Mouse (Mus musculus) spleen, adult 18-20 months (tissue): ENCODE data around the gene Tmem141.

Source experiments
- DNase-seq, 2 experiments: peaks; one replicate each; pipeline ENCODE4 v3.0.0; 2022; ENCODE audit warnings: mixed read lengths in 2 of 2

Gene Tmem141

DNA sequence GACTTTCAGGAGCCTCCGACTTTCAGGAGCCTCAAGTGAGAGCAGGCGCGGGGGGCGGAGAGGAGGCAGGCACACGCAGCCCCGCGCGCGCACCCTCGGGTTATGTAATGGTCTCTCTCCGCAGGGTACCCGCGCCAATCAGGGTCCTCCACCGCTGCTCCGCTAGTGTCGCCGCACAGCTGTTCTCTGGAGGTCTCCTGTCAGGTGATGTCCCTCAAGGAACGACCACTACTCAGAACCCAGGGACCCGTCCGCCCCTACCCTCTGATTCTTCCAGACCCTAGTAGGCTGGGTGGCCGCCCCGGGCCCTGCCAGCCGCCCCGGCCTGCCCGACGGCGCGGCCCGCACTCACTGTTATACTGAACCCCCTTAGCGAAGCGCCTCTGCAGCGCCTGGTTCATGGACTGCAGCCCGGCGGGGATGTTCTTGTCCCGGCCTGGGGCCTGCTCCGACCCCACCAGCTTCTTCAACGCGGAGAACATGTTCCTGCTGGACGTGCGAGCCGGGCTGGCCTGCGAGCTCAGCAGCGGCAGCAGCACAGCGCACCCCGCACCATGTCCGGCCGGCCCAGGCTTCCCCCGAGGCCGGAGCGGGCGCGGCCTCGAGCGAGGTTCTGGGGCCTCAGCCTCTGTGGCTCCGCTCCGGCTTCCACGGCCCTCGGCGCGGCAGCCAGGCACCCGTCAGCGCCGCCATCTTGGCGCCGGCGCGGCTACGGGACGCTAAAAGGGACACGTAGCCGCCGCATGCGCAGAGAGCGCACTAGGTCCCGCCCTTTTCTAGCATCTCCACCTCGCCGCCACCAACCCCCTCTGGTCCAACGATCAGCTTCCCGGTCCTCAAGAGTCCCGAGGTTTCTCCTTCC lies 13.8 kb downstream of the Tmem141 start, which contains the start of gene Rabl6:
Rabl6 (minus strand) TSS at position 761 of the 862 bp plus-strand sequence.
- peak; percentile 75 to 86 for DNase-seq

DNA sequence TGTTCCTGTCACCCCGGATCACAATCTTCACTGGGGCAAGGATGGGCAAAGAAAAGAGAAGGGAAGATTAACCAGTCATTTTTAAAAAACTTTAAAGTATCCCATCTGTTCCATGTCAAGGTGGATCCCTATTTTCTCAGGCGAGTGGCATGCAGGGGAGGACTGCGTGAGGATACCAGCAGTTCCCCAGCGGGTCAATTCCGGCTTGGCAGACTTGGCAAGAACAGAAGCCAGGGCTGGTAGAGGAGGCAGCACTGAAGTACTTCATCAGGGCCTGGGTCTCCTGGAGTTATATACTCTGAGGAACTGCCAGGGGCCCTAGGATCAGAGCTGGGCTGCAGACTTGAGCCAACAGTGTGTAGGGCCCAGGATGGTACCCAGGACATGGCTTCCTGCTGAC lies 19.3 kb downstream of the Tmem141 start:
- no peak for DNase-seq

DNA sequence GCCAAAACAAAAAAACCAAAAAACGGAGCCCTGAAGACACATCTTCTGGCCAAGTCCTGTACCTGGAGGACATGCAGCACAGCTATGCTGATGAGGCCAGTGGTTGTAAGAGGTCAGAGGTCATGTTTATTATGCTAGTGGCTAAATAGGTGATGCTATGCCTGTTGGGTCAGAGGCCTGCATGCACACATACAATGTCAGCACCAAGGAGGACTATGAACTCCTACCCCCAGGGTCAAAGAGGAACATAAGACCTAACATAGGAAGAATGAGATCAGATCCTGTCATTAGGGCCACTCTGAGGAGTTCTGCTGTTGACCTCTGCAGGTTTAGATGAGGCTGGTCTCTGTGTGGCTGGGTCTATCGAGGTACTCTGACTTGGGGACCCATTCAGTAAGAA lies 21.8 kb downstream of the Tmem141 start:
- DNase-seq: no peak

DNA sequence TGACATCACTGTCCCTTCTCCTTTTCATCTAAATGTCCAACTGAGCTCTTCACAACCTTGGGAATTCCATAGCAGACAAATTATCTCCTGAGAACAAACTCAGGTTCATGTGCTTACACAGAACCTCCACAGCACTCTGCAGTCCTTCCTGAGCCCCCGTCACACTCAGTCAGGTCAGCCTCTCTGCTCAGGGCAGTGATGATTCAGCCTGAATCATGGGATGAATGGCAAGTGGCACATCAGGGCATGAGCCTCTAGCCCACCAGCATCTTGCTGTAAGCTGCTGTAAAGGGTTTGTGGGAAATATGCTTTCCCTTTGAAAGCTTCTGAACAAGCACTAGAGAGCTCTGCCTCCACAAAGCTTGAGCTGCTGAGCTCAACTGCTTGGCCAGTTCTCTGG lies 23.1 kb downstream of the Tmem141 start:
- no peak for DNase-seq

DNA sequence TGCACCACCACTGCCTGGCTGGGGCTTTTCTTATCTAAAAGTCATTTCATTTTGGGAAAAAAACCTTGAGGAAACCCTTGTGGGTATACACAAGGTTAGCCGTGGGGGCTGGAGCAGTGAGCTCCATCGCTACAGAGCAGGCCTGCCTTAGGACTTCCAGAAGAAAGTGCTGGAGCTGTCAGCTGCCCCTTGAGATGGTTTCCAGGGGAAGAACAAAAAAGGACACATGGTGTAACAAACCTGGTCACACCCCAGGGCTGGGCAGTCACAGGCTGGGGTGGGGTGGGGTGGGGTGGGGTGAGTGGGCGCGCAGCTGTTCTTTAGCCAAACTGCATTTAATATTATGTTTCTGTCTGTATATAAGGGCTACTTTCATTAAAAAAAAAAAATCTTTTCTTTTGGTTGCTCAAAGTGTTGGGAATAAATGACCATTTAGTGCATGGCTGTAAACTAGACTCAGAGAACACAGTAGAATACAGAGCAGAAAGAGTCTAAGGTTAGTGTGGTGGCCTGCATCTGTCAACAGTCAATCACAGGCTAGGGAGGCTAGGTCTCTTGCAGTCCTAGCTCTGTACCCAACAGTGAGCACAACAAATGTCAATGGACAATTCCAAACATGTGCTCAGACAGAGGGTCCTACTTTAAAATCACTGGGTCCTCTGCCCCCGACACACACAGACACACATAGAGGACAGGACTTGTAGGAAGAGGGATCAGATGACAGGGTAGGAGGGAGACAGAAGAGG lies 24.9 kb downstream of the Tmem141 start:
- no peak for DNase-seq

DNA sequence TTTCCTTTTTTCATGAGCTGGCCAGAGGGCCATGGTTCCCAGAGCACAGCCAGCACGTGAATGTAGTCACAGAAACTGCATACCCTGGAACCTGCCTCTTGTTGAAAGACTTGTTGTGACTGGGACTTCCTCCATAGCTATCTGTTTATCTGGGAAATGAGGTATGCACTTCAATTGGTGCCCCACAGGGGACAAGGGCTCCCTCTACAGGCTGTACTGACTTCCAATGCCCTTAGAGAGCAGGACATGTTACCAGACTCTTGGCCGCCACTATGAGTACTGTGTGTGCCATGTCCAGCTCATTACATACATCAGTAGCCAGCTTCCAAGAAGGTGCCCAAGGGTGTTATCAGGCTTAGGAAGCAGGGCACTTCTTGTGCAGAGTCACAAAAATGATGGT lies 29.9 kb downstream of the Tmem141 start:
- DNase-seq: peak in 1 of 2 experiments; percentile 36

GRCm38 (mm10) chr2:25588227-25588907 lies 33.4 kb downstream of the Tmem141 start:
- DNase-seq: no peak

DNA sequence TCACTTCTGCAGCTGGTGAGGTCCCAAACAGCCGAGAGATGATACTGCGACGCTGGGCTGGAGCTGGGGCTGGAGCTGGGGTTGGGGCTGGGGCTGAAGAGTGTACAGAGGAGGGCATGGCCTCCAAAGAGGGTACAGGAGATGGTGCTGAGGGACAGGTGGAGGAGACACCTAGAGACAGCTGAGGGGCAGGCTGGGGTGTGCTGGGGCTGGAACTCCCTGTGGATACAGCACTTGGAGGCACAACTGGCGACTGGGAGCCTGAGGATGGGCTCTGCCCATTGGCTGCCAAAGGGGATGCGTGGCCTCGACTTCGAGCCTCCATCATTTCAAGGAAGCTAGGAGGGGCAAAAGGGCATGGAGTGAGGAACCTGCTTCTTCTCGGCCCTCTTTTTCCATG lies 34.5 kb downstream of the Tmem141 start:
- no peak for DNase-seq

DNA sequence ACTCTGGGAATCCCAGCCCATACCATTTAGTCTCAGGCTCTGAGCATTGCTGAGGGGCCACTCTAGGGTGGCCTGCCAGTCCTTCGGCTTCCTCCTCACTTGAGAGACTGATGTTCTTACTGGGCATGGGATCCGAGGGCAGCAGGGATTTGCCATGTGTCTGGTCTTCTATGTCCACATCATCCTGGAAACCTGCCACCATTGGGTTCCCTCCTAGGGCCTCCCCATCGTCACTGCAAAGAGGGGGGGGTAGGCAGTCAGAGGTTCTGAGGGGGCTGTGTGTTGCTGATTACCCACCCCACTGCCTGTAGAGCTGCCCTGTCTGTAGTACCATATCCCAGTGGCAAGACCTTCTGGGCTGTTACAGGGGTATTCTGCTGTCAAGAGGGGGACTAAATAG lies 36.2 kb downstream of the Tmem141 start:
- DNase-seq: no peak

DNA sequence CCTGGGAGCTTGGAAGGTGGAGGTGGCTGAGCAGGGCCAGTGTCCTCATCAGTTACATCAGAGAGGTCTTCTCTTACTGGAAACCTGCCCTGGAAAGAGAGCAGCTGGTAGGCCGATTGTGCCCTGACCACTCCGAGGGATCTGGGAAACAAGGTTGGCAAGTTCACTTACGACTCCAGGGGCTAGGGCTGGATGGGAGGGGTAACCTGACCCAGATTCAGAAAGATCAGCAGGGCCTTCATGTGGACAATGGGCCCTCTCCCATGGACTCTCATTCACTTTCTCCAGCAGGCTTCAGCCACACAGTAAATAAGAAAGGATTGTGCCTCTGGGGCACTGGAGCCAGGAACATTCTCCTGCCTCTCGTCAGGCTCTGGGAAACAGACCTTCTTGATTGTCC lies 36.9 kb downstream of the Tmem141 start:
- no peak for DNase-seq

GRCm38 (mm10) chr2:25584152-25584551 lies 37.7 kb downstream of the Tmem141 start:
- DNase-seq: no peak

GRCm38 (mm10) chr2:25583571-25583970 lies 38.2 kb downstream of the Tmem141 start:
- no peak for DNase-seq

GRCm38 (mm10) chr2:25583120-25583481 lies 38.7 kb downstream of the Tmem141 start:
- DNase-seq: no peak

GRCm38 (mm10) chr2:25582466-25583119 lies 39.2 kb downstream of the Tmem141 start:
- DNase-seq: no peak

DNA sequence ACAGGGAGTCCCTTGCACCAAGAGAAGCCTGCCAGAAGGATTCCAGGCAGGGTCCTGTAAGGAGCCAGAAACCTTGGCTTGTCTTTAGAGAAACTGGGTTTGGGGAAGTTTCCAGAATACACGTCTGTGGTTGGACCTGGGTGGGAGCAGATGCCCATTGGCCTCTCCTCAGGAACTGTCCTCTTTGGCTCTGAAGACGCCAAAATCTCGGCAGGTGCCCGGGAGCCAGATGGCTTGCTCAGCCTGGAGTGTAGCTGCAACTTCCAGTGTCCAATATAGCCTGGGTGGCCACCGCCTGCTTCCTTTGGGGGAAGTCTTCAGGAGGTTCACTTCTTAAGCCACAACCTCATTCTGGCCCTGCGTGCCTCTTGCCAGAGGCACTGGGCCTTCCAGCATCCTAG lies 39.9 kb downstream of the Tmem141 start:
- peak; percentile 8 to 19 for DNase-seq

DNA sequence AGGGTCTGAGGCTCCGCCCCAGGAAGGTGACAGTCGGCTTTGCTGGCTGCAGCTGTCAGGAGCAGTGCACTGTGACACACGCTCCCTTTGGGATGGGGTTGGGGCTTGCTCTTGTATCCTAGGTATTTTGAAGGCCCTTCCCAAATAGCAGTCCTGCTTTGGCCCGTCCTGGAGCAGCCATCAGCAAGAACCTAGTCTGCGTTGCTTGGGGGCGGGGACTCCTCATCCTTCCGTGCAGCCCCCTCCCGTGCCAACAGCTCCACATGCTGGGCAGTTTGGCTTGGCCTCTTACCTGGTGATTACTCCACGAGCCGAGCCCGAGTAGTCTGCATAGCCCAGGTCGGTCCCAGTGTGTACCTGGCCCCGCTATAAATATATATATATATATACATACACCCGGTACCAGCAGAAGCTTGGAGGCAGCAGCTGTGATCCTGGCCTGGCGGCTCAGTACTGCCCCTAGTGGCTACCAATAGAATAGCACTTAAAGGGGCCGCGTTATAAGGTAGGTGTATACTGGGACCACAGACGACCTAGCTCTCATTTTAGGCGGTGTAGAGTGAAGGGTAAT lies 40.4 kb downstream of the Tmem141 start, which contains the start of gene Ajm1:
Ajm1 (minus strand) TSS at position 464 of the 571 bp plus-strand sequence.
- DNase-seq: peak; percentile 33 to 57

- DNase-seq: no peak
Measured at GRCm38 (mm10) chr2:25580621-25581101, 41.1 kb downstream of the Tmem141 start.

- DNase-seq: peak; percentile 20 to 67
Measured at GRCm38 (mm10) chr2:25579737-25580460, 41.9 kb downstream of the Tmem141 start.

DNA sequence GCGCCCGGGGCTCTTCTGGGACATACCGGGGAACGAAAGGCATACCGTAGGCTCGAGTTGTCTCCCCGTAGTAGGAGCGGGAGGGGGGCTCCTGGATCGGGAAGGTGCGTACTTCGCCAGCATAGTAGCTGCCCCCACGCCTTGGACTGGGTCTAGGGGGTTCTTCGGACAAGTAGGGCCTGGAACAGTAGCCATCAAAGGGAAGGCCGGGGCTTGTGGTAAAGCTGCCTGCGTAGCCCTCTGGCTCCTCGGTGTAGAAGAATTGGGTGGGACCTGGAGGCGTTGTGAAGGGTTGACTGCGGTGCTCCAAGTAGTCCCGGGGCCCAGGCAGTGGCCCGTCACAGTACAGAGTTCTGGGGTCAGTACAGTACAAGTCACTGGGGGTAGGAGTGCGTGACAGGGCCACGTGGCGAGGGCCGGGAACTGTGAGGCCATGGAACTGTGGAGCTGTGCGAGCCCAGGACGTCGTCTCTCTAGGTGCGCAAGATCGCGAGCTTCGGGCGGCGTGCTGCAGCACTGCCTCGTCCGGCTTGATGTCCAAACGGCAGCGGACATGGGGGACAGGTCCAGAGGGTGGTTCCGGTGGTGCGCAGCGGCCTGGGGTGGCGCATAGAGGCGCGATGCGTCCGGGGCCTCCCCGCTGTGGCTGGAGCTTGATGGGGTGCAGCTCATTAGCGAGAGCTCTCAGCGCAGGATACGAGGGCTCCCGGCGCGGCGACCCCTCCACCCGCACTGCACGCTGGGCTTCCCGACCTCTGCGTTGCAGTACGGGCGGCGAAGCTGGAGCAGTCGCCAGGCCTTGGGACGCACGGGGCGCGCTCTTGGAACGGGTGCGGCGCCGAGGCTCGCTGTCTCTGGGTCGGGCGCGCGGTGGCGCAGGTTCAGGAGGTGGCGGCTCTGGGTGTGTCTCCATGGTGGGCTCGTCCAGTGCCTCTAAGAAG lies 42.7 kb downstream of the Tmem141 start:
- peak; percentile 4 to 20 for DNase-seq
